Mouse (Mus musculus) subcutaneous adipose tissue, adult 2 months (tissue): ENCODE data around the gene Gramd2. TPM values are rescaled to one million over a fixed set of nuclear protein-coding genes. Genes with fewer than 3 reads are reported as not detected.

Experiments
- polyA plus RNA-seq: library from polyadenylated mRNA; depleted of rRNA; stranded (reverse); fragments of >200 nt; gene quantifications from 2 replicates; pipeline ENCODE4 v1.2.3, GENCODE M21; 2012; ENCODE audit warnings: low replicate concordance; rRNA removed

The Gramd2 gene
- 1.0 and 1.5 TPM in 2 replicates for polyA plus RNA-seq

DNA sequence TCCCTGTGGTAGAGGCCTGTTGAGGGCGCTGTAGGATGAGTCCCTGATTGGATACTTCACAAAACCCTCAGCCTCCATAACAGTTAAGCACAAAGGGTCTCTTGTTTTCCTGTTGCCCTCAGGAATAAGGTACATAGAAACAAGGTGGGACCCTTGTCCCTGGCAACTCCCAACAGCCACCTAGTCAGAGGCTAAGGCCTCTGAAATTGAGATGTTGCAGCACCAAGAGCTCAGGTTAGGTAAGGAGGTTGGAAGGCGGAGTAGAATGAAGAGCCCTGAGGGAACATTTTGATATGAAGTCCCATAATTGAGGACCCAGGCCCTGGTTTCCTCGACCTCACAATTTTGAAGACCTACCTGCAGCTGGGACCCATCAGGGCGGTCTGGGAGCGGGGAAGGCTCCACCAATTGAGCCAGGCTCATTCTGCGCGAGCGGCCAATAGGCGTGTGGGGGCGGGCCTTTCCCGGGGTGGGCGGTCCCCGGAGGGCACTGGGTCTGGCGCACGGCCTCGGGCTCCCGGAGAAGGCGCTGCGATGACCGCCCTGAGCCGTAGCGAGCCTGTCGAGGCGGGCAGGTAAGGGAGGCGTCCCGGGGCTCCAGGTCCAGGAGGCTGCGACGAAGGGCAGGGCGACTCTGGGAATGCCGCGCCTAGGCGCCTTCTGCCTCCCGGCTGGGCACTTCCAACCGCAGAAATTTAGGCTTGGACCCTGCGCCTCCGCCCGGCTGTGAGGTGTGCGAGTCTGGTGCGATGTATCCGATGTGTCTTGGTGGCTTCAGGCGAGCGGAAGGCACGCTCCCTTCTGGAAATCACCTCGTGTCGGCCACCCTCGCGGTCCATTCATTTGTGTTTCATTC is at the start of gene Gramd2:
Gramd2 (plus strand) TSS at position 467 of the 856 bp plus-strand sequence.

DNA sequence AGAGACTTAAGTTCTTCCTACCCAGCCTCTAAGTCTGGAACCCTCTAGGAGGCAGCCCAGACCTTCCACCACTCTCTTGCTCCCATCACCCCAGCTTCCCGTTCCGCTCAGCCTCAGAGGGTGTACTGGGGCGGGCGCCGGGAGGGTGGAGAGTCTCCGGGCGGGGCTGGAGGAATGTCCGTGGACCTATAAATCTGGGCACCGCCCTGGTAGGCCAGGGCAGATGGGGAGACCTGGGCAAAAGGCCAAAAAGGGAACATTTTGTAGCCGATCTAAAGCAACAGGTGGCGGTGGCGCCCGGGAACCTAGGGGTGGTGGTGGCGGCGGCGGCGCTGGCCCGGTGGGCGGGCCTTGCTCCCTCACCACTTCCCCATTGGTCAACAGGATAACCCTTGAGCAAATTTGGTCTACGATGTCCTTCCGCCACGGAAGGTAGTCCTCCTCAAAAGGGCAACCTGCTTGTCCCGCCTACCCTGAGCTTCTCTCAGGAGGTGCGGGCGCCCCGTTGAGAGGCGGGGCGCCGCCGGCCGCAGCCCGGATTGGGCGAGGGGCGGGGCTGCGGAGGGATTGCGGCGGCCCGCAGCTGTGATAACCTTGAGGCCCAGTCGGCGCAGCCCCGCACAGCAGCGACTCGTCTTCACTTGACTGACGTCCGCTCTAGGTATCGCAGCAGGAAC is 23.8 kb upstream of the Gramd2 start, which contains the start of gene Pkm:
Pkm (plus strand) TSS at position 411 of the 677 bp plus-strand sequence.

DNA sequence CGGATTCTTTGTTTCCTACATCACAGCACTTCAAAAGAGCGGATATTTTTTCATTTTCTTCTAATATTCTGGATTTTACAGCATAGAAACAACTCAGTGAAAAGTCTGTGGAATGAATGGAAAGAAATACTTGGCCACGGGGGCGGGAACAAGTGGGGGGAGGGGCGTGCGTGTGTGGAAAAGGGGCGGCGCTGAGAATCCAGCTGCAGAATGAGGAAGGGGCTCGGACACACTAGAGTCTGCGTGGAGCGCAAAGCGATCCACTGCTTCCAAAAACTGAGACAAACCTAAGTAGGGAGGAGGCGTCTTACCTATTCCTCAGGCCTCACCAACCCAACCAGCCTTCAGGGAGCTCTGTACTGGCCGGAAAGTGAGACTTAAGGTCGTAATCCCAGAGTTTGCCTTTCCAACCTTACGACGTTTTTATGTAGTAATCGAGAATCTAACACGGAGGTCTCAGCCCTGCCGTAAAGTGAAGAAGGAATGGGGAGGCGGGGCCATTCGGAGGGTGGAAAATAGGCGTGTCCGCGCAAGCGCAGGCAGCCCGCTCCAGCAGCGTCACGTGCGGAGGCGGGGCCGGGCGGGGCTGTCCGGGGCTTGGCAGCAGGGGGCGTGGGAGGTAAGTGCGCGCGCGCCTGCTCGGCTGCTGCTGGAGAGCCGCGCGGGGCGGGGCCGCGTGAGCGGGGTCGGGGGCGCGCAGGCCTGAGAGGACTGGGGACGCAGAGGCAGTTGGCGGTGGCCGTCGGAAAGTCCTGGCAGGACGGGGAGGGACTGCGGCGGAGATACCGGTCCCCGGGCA is 70.5 kb downstream of the Gramd2 start, which contains the start of the genes Senp8 and Myo9a:
Senp8 (minus strand) TSS at position 444 of the 799 bp plus-strand sequence.
Myo9a (plus strand) TSS at position 630 of the 799 bp plus-strand sequence.

Other genes with a start within 250 kb of the Gramd2 start
- gene Arih1, start 193.5 kb upstream of the Gramd2 start, polyA plus RNA-seq, result 26.5 and 26.8 TPM in 2 replicates
- 128 and 151 TPM in 2 replicates for gene Hexa, start 140.6 kb upstream of the Gramd2 start, polyA plus RNA-seq
- gene Tmem202, start 140.3 kb upstream of the Gramd2 start, polyA plus RNA-seq, result 0.90 and 1.0 TPM in 2 replicates
- gene Celf6, start 102.2 kb upstream of the Gramd2 start, polyA plus RNA-seq, result 0.24 TPM in 1 of 2 replicates, not detected in the other
- gene Parp6, start 62.9 kb upstream of the Gramd2 start, polyA plus RNA-seq, result 42.0 and 45.4 TPM in 2 replicates
- gene Pkm, start 23.8 kb upstream of the Gramd2 start, polyA plus RNA-seq, result 808 and 1,016 TPM in 2 replicates
- 5.8 and 6.8 TPM in 2 replicates for gene Senp8, start 70.6 kb downstream of the Gramd2 start, polyA plus RNA-seq
- gene Myo9a, start 70.8 kb downstream of the Gramd2 start, polyA plus RNA-seq, result 5.1 and 7.5 TPM in 2 replicates